Mouse (Mus musculus): ENCODE measurements at regions not wholly inside any gene's neighbourhood (a gene's known extent, or its start where the extent isn't known, plus 50 kb on each side); places are given as distances from the start of the nearest gene placed in this dataset.

DNA sequence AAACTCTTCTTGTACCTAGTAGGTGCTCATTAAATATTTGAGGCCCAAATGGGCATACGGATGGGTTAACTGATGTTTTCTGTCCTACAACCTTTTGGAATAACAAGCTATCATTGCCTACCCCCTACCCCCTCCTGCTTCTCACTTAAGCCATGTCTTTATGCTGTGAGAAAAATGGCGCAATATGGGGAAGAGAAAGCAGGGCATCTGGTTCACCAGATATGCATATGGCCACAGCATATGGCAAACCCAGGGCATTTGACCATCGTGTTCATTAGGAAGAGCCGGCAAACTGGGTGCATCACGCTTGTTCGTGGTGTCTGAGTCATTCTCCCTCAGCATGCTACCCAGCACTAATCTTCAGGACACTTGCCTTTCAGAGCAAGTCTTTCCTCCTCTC, 616.1 kb downstream of the Bcl11a start:
- DNase-seq, result no peak

DNA sequence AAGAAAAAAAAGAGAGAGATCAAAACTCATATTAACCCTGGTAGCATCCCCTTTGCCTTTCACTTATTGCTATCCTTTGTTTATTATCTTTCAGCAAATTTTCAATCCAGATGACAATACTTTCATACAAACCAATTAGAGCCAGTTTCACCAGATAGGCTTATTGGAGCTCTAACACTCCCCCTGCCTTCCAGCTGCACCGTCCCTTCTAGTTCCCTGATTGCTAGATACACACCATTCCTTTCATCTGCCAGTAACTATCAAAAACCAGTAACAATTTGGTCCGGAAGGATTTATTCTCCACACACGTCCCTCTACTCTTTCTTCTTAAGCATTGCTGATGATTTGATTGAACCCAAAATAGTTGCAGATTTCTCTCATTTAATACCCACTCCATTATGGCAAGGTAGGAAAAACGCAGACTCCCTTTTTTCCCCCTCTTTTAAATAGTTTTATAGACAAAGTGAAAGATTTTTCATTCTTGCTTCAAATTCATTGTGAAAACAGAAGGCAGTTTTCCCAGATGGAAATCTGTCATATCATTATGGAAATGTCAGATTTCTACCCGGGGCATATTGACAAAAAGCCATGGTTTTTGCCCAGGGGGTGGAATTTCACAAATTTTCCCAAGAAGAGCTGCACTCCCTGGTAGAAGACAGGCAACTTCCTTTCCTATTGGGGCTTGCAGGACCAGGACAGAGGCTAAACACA, 617.3 kb downstream of the Bcl11a start:
- DNase-seq, result no peak

DNA sequence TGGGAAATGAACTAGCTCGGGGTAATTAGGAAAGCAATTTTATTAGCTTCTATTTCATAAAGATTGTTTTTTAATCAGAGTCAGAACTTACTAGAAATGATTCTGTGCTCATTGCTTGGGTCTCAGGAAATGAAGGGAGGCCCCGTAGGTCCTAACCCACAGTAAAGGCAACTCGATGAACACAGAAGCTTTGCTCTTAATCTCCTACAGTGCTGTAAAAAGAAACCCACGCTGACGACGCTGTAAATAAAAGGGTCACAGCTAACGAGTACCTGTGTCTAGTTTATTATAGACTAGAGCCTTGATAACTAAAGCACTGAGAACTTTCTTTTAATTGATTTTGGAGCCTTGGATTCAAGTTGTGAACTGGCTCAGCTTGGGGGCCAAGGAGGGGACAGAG, 618.7 kb downstream of the Bcl11a start:
- DNase-seq, result no peak

DNA sequence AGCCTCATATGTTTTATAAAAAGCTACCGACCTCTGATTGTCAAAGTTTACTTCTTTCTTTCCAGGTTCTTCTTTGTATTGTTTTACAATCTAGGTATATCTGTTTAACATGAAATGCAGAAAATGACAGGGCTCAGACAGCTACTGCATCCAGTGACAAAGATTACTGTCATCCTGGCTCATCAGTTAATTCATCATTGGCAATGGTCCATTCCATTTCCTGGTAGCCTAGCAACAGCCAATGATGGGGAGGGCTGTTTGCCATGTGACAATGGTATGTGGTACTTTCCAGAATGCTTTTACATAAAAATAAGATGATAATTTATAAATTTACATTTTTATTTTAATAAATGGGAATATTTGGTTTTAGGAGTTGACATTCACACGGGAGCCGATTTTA, 630.9 kb downstream of the Bcl11a start:
- no peak for DNase-seq

DNA sequence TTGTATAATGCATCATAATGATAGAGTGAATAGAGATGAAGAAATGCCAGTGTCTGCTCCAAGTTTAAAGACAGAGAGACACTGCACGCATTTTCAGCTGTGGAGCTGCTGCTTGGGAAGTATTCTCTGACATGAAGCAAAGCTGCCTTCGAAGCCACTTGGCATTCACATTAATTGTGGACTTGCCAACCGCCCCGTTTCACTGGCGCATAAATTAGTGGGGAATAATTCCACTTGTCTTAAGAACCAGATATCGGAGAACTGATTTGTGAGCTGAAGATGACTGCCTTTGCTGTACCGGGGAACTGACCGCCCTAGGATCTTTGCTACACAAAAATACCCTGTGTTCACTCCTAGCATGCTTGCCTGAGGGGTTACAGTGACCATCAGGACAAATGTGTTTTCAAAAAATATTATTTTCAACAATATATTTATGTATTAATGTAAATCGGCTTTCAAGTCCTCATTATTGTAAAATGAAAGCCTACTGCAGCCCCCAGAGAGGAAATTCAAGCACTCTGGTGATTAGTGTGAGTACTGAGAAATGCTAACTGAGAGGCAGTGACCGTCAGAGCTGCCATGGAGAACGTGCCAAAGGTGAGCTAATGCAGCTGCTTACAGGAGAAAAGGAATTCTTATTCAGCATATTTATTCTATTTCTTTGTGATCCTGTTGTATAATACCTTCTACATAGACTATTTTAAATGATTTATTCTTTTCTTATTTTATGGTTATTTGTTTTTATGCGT, 638.9 kb downstream of the Bcl11a start:
- no peak for DNase-seq

DNA sequence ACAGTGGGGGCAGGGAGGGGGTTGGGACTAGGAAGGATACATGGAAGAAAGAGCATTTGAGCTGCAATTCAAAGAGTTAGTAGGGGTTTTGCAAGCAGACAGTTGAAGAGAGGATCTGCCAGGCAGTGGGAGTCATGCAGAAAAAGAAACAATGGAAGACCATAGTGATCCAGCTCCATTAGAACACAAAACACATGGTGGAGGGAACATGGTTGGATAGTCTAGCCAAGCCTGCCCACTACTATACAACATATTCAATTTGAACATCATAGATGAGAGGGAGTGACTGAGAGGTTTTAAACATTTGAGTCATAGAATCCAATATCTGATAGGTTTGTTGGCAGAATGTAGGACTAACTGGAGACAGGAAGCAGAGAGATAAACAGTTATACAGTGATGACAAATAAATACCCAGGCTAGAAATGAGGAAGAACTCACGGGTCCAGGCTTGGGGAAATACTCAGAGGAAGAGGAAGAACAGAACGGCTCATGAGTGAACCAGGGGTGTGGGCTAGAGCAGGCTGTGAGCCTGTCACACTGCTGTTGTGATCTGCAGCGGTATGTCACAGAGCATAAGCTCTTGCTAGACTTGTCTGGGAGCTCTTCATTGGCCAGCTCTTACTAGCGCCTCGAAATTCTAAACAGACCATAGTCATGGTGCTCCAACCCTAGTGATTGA, 646.5 kb downstream of the Bcl11a start:
- DNase-seq, result no peak

DNA sequence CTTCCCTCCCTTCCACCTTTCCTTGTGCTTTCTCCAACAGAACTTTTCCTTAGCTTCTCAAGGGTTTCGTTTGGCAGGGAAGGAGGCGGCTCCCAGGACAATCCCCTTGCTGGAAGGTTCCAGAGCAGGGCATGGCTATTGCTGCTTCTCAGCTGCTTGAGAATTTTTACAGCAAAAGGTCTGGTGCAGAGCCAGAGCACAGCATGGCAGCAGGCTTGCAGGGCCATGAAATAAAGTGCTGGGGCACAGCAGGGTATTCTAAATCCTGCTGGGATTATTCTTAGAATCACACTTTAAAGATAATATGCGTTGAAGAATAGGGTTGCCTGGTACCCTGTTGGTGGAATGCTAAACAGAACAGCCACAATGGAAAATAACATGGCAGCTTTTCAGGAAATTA, 648.5 kb downstream of the Bcl11a start:
- no peak for DNase-seq

DNA sequence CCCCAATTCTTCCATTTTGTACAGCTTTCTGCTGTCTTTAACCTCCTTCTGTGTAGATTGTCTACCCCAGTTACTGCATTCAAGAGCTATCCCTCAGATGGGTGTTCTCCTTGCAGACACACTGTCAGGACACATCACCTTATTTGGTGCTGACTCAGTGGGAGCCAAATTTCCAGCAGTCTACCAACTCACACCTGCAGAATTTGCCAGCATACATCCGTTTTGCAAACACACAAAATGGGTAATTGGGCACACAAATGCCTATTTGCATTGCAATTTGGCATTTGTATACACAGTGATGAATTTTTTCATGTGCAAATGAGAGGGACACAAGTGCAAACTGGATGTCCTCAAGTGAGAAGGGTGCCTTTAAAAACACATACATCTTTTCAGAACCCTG, 649.5 kb downstream of the Bcl11a start:
- no peak for DNase-seq

DNA sequence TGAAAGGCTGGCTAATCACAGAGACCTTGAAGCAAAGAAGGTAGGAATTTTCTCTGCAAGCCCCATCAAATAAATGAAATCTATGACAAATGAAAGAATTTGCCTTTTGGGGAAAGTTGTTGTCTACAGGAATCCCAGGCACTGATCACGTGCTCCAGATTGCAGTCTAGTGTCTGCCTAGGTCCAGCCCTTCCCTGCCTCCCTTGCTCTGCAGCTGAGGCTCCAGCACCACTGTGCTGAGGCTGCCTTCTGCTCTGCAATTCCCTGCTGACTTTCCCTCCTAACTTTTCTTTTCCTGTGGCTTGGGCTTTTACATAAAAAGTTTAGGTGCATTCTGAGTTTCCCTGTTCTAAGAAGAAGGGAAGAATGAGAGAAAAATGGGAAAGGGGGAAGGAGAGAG, 653.6 kb downstream of the Bcl11a start:
- no peak for DNase-seq

DNA sequence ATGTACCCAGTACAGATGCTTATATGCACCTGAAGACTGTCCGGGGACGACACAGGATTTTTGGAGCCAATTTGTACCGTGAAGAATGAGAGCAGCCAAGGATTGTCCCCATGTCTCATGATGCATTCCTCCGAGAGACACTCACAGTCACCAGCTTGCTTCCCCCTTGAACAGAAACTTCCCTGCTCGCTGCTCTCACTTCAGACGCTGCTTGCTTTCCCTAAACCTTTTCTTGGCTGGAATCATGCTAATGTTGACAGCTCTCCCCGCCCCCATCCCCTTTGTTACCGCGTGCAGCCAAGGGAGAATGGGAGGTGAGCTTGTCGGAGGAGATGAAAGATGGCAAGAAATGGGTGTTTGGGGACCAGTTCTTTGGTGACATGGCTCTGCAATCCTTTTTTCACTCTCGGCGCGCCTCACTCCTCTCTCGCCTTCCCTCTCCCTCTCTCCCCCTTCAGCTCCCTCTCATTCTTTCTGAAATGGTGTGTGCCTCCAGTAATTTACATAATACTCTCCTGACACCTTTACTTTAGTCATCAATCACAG, 661.9 kb downstream of the Bcl11a start:
- DNase-seq, result no peak

DNA sequence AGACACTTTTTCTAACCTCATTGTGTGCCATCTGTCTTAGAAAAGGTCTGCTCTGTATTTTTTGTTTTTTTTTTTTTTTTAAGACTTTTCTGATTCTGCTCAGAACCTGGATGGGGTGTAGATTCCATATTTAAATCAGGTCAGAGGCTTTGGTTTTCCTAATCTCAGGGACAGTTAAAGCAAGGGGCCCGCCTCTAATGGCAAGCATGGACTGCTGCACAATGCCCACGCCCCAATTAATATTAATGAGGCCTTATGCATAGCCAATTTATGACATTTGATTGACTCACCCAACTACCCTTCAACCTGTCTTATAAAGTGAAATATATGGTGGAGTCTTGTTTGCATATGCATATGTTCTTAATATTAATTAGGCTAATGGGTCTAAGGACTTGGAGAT, 662.6 kb downstream of the Bcl11a start:
- no peak for DNase-seq

DNA sequence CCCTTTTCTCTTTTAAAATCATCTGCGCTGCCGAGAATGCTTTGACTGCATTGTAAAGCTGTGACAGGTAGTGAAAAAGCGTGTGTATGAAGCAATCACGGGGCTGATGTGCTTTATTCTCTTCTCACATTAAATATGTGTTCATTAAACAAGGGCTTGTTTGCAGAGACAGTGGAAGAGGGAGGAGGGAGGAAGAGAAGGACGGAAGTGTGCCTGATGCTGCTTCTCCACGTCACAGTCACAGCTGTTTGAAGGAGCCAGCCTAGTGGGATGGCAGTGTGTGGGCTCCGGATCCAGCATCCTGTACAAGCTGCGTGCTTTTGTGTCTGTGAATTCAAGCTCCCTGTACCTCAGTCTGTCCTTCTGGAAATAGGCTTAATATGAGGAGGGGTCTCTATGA, 664.7 kb downstream of the Bcl11a start:
- no peak for DNase-seq

DNA sequence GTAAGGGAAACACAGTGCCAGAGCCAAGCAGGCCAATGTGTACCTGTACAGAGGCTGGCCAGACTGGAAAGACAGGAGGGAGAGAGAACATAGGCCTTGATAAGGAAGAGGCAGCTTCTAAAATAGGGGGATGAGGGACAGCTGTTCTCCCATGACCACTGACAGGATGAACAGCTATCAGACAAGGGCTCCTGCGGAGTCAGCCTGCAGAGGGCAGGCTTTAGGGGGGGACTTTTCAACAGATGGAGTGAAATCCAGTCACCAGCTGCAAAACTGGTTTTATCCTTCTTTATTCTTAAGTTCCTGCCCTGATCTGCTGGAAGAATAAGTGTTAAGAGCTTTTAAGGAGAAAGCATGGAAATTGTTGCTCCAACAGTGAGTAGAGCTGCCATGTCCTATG, 665.6 kb downstream of the Bcl11a start:
- no peak for DNase-seq

DNA sequence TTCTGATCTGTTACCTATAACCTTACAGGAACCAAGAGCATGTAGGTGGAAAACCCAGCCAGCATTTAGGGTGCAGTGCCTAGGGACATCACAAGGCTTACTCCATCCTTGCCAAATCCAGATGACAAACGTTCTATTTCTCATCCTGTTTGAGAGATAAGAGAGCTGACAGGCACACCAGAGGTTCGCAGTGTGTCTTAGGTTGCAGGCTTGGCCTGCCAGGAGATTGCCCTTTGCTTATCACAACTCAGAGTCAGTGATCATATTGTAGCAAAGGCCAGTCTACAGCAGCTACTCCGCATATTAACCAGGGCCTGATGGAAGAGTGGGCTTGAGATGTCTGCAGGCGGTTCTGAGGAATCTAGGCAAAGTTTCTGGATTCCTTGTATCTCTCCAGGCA, 668.0 kb downstream of the Bcl11a start:
- no peak for DNase-seq

DNA sequence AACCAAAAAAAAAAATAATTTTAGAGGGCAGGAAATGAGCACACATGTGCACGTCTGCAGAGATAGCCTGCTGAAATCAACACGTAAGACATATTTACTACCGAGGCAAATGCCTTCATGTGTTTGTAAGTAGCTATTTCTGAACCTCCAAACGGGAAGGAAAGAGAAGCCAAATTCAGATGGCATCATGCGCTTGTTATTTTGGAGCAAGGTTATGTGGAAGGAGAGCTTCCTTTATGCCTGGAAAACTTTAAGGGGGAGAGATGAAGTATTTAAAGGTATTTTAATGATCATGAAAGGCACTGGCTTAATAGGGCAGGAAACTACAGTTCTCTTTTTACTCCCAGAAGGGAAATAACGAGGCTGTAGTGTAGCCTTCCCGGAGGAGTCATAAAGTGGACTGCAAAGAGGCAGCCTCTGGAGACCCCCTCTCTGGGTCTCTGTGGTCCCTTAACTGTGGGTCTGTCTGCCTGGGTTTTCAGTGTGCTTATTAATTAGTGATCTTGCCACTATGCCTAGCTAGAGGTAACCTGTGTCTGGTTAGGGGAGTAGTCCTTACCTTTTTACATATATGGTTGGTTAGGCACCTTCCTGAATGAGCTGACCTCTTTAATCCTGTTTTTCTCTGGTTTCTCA, 672.4 kb downstream of the Bcl11a start:
- no peak for DNase-seq

DNA sequence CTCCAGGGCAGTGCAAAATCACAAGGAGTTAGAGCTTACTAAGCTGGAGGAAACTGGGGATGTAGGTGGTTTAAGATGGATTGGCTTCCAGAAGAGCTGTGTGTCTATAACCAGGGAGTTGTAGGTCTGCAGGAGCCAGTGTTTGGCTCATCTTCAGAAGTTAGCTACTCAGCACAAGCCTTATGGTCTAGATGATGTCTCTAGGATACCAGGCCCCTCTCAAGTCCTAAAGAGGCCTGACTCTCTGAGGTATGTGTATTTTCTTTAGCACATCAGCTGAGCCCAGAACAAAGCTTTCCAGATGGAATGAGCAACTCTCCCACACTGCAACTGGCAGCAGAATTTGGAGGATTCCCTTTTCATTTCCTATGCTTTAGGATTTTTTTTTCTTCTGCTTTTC, 680.3 kb downstream of the Bcl11a start:
- DNase-seq, result no peak

DNA sequence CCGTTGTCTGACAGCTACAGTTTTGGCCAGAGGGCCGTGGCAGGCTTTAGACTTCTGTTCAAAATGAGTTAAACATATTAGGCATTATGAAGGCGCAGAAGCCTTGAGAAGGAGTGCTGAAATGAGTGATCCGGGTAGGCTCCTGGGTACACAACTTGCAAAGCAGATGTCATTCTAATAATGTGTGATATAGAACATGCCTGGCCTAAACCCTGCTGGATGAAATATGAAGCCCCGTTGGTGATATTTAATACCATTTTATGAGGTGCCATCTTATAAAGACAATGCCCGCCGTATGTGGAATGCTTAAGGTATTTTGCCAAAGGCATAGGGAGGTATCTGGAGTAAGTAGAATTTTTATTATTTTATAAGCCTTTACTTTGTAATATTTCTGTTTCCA, 705.6 kb downstream of the Bcl11a start:
- DNase-seq, result no peak

DNA sequence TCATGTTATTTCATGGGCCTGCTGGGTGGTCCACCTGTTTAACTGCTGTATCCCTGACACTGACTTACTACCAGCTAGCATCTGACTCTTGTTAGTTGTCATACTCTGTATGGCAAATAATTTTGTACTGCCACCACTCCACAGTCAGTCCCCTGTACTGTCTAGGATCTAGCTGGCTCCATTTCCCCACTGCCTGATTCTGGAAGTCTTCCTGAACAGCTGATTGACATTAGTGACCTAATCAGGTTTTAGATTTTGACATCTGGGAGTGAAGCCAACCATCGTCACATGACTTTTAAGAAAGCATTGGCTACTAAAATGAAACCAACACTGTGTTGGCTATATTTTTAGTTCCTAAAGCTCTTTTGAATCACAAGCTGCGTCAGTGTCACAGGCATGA, 711.3 kb downstream of the Bcl11a start:
- DNase-seq, result no peak

DNA sequence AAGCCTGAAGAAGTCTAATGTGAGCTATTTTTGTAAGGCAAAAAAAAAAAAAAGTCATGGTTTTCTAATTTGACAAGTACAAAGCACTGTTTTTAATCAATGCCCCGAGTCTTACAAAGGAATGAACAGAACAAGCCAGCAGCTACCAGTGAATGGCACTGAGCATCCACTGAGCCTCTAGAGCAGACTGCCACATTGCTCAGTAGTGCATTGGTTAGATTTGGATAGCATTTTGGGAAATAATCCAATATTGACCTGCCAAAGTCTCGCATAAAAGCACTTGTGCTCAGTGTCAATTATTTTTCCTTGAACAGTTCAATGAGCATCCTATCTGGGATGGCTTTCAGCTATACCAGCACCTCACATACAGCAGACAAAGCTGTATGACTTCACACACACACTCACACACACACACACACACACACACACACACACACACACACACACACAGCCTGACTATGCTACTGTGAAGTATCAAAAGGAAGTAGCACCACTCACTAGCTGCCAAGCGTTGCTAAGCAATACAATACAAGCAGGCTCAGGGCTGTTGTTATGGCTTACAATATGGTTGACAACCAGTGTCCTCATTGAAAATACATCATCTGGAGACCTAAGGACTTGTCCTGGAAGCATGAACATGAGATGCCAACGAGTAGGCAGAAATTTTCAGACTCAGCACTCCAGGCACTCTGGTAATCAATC, 717.8 kb downstream of the Bcl11a start:
- DNase-seq, result no peak

DNA sequence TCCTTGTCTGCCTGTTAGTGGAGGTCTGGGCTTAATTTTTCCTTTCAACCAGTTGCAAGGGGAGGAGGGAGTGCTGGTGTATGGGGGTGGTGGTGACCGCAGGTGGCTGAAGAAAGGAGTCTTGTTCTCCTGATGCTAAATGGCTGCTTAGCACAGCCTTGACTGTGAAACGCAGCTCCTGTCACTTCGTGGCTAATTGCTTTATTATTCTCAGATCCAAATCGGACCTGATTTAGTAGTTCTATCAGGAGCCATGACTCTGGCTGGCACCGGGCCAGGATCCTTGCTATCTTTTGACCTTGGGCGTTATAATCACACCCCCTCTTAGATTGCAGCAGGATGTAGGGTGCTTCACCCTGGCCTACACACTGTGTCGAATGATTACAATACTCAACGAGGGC, 726.8 kb downstream of the Bcl11a start:
- peak in 1 of 2 experiments; percentile 1 for DNase-seq

DNA sequence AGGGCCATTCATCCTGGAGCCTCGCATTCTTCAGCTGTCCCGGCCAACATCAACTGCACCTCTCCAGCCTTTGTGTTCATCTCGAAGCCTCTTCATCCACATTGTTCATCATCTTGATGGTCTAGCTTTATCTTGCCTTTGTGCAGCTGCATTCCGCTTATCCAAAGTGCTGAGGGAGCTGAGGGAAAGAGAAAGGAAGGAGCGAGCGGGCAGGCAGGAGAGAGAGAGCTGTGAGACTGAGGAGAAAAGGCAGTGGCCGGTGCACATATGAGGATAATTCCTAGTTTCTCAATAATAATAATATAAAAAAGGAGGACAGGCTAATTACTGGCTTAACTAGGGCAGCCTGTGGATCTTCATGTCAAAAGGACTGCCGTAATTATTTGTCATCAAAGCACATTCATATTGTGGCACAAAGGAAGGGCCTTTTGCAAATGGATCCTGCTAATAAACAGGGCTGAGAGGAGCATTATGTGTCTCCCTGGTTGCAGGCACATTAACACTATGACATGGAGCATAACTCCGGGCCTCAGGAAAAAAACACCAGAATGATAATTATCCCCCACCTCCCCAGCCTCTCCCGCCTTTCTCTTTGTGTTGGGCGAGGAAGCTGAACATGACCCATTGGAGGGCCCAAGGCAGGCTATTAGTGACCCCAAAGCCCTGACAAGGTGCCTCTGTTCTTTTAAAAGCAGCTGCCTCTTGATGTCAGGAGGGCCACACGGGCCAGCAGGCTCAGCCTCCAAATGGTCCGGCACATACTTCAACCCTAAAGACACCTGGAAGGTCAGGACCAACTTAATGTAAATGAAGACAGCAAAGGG, 751.9 kb downstream of the Bcl11a start:
- no peak for DNase-seq

DNA sequence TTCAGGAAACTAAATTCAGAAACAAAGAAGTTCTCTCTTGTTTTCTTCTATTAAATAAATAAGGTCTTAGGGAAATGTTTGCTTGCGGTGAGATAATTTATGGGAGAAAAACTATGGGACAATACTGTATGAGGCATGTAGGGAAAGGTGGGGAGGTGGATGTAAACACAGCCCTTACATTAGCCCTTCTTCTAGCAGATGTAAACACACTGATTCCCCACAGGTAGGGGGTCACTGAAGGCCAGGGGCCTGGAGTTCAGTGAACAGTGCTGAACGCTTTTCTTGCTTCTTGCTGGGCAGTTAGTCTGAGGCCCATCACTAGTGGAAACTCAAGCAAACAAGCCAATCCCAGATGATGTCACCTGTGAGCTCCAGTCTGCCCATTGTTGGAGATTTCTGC, 752.6 kb downstream of the Bcl11a start:
- DNase-seq, result no peak
